ENCODE assay signal across 26 mouse cellular contexts in the genomic region with DNA sequence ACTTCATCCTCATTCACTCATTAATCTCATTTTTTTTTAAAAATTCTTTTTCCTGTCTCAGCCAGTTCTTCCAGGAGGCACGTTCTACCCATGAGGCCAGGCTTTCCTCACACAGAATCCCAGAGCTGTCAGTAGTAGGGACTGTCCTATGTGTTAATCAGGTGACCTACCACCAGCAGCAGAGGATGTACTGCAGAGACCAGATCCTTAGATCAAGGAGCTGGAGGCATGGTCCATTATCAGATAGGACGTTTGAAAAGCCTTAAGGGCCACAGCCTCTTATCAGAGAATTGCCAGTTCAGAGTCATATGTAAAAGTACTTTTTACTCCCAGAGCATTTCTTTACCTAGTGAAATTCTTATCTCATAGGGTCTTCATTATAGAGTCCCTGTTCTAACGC. TPM values are rescaled to one million over a fixed set of nuclear protein-coding genes. Genes with fewer than 3 reads are reported as not detected.
DNase-seq lines count a peak whose midpoint lies in the region; ATAC-seq lines count a peak whose summit lies in the region.
"Had no signal": no experiment of that assay in that cellular context is flagged by ENCODE, and none has a peak within 500 bp of the region (broad histone marks: within the 10 kb centered on the region; RNA-seq: fewer than 3 reads in every experiment).

No protein-coding gene starts in this region.

- WGBS in liver, embryonic 11.5 days, result 54% methylated on average over 3 of the region's 3 CpGs
- WGBS in liver, embryonic 13.5 days (ENCODE audit: insufficient replicate concordance), result 44% methylated on average over 3 of the region's 3 CpGs
- 34% methylated on average over 3 of the region's 3 CpGs for WGBS in liver, embryonic 16.5 days (ENCODE audit: insufficient replicate concordance)

- H3K9ac ChIP-seq in liver, embryonic 11.5 days (ENCODE audit: low read depth, low read length), result no peak overlapping the region
- no peak overlapping the region for H3K9ac ChIP-seq in liver, embryonic 13.5 days
- no peak overlapping the region for H3K9ac ChIP-seq in liver, embryonic 16.5 days (ENCODE audit: low read depth, low read length)
- H3K9ac ChIP-seq: embryonic facial prominence, embryonic 13.5 days; forebrain, embryonic 12.5 days; forebrain, embryonic 15.5 days; hindbrain, embryonic 12.5 days; hindbrain, embryonic 15.5 days had no signal

- no peak overlapping the region for H3K4me3 ChIP-seq in liver, embryonic 11.5 days (ENCODE audit: low read depth, low read length)
- H3K4me3 ChIP-seq in liver, embryonic 13.5 days (replicated peaks), result no peak overlapping the region
- H3K4me3 ChIP-seq in liver, embryonic 16.5 days (ENCODE audit: low read depth, low read length), result no peak overlapping the region
- H3K4me3 ChIP-seq: embryonic facial prominence, embryonic 10.5 days; embryonic facial prominence, embryonic 13.5 days; erythroblast, embryonic 14.5 days; forebrain, embryonic 12.5 days; forebrain, embryonic 15.5 days; hindbrain, embryonic 12.5 days; hindbrain, embryonic 15.5 days had no signal

- no peak overlapping the region for H3K4me2 ChIP-seq in liver, embryonic 11.5 days
- no peak overlapping the region for H3K4me2 ChIP-seq in liver, embryonic 13.5 days
- H3K4me2 ChIP-seq in liver, embryonic 16.5 days (ENCODE audit: low read depth, low read length), result no peak overlapping the region
- H3K4me2 ChIP-seq: embryonic facial prominence, embryonic 13.5 days; forebrain, embryonic 12.5 days; forebrain, embryonic 15.5 days; heart, embryonic 11.5 days; hindbrain, embryonic 12.5 days; hindbrain, embryonic 15.5 days had no signal

- no peaks in the 10 kb centered on the region for H3K9me3 ChIP-seq in liver, embryonic 11.5 days (ENCODE audit: control insufficient read depth, low read length)
- no peaks in the 10 kb centered on the region for H3K9me3 ChIP-seq in liver, embryonic 13.5 days (replicated peaks)
- no peaks in the 10 kb centered on the region for H3K9me3 ChIP-seq in liver, embryonic 16.5 days (replicated peaks; ENCODE audit: control insufficient read depth, low read length)
- H3K9me3 ChIP-seq: embryonic facial prominence, embryonic 10.5 days; embryonic facial prominence, embryonic 13.5 days; forebrain, embryonic 12.5 days; forebrain, embryonic 15.5 days; hindbrain, embryonic 12.5 days; hindbrain, embryonic 15.5 days had no signal

- DNase-seq in liver, embryonic 11.5 days (ENCODE audit: low spot score), result no peak
- DNase-seq in liver, result no peak
- no peak for DNase-seq in liver, embryonic 13.5 days
- DNase-seq in adrenal gland, postnatal 10 days, result no peak
- DNase-seq in lung, postnatal 10 days, result no peak
- DNase-seq: adrenal gland, adult 8-10 months; adrenal gland, postnatal 36 days; cerebellum, adult 11 months; cerebellum, adult 2 months; cerebellum, postnatal 10 days; cerebellum, postnatal 36 days; embryo, embryonic 11 days; gastrocnemius, postnatal 10 days; gastrocnemius, postnatal 36 days; heart, adult 11 months had no signal

- no peaks in the 10 kb centered on the region for H3K27me3 ChIP-seq in liver, embryonic 11.5 days (replicated peaks; ENCODE audit: control insufficient read depth, insufficient read depth, low read length)
- H3K27me3 ChIP-seq in liver, embryonic 13.5 days, result no peaks in the 10 kb centered on the region
- H3K27me3 ChIP-seq in liver, embryonic 16.5 days (ENCODE audit: control insufficient read depth, insufficient read depth, low read depth, low read length), result no peaks in the 10 kb centered on the region
- H3K27me3 ChIP-seq: embryonic facial prominence, embryonic 13.5 days; forebrain, embryonic 12.5 days; forebrain, embryonic 15.5 days; hindbrain, embryonic 12.5 days; hindbrain, embryonic 15.5 days had no signal

- 0 out of 2 replicates have a peak, but pooled peaks have one; percentile 42 for ATAC-seq in liver, embryonic 11.5 days (replicated peaks; ENCODE audit: low FRiP score)
- ATAC-seq in liver, embryonic 13.5 days (ENCODE audit: low read depth), result peak; percentile 47; the same call in 1 of the 2 replicates
- peak; percentile 57; the same call in 1 of the 2 replicates for ATAC-seq in liver, embryonic 16.5 days (ENCODE audit: low read depth)
- no peak for ATAC-seq in activated CD4-positive, CD25-positive, alpha-beta regulatory T cell, adult 4 months
- ATAC-seq: forebrain, embryonic 15.5 days had no signal

- H3K4me1 ChIP-seq in liver, embryonic 11.5 days (replicated peaks; ENCODE audit: control insufficient read depth, insufficient read depth, low read length), result peaks cover 4% of the 10 kb centered on the region
- peaks cover 46% of the 10 kb centered on the region for H3K4me1 ChIP-seq in liver, embryonic 13.5 days (replicated peaks)
- peaks cover 14% of the 10 kb centered on the region for H3K4me1 ChIP-seq in liver, embryonic 16.5 days (ENCODE audit: control insufficient read depth, low read depth, low read length)
- H3K4me1 ChIP-seq: embryonic facial prominence, embryonic 10.5 days; embryonic facial prominence, embryonic 13.5 days; forebrain, embryonic 12.5 days; forebrain, embryonic 15.5 days; hindbrain, embryonic 12.5 days; hindbrain, embryonic 15.5 days had no signal

- H3K27ac ChIP-seq in liver, embryonic 11.5 days (ENCODE audit: low read depth, low read length), result no peak overlapping the region
- H3K27ac ChIP-seq in liver, embryonic 13.5 days, result peak overlapping the region; percentile 34; the same call in 1 of the 2 replicates
- H3K27ac ChIP-seq in liver, embryonic 16.5 days (ENCODE audit: low read length), result no peak overlapping the region
- H3K27ac ChIP-seq: embryonic facial prominence, embryonic 10.5 days; embryonic facial prominence, embryonic 13.5 days; forebrain, embryonic 12.5 days; forebrain, embryonic 15.5 days; hindbrain, embryonic 12.5 days; hindbrain, embryonic 15.5 days had no signal

- peaks cover 13% of the 10 kb centered on the region for H3K36me3 ChIP-seq in liver, embryonic 11.5 days (ENCODE audit: control insufficient read depth, insufficient read depth, low read length)
- peaks cover 88% of the 10 kb centered on the region for H3K36me3 ChIP-seq in liver, embryonic 13.5 days
- peaks cover 42% of the 10 kb centered on the region for H3K36me3 ChIP-seq in liver, embryonic 16.5 days (ENCODE audit: control insufficient read depth, insufficient read depth)

RNA-seq across cellular contexts. Expression of a gene that starts 14.7 kb away (rescaled TPM):
- 90.3 and 107 TPM in 2 replicates for polyA plus RNA-seq in liver, embryonic 11.5 days (2014; fragmentation: Nextera tagmentation; extraction: Ambion mirVana)
- polyA plus RNA-seq in liver, embryonic 13.5 days (2015; fragmentation: Nextera tagmentation; extraction: Ambion mirVana), result 81.6 and 90.8 TPM in 2 replicates
- 47.7 and 57.1 TPM in 2 replicates for polyA plus RNA-seq in liver, embryonic 16.5 days (2015; fragmentation: Nextera tagmentation; extraction: Ambion mirVana)
- total RNA-seq in adrenal gland, postnatal 10 days (2021), result 100 to 1,000 TPM in 1 of 2 experiments, 10 to 100 TPM in 1; 86.9 to 103 TPM
- polyA plus RNA-seq in activated CD4-positive, CD25-positive, alpha-beta regulatory T cell, adult 4 months (2017; shearing (Covaris generic)), result 100 to 1,000 TPM in 1 of 2 experiments, 10 to 100 TPM in 1; 76.4 to 122 TPM

RNA-seq across cellular contexts. Expression of a gene that starts 16.8 kb away (rescaled TPM):
- polyA plus RNA-seq in liver, embryonic 11.5 days (2014; fragmentation: Nextera tagmentation; extraction: Ambion mirVana), result 401 and 406 TPM in 2 replicates
- 174 and 196 TPM in 2 replicates for polyA plus RNA-seq in liver, embryonic 13.5 days (2015; fragmentation: Nextera tagmentation; extraction: Ambion mirVana)
- polyA plus RNA-seq in liver, embryonic 16.5 days (2015; fragmentation: Nextera tagmentation; extraction: Ambion mirVana), result 149 and 179 TPM in 2 replicates
- total RNA-seq in adrenal gland, postnatal 10 days (2021), result 10 to 100 TPM; 52.0 to 52.6 TPM
- polyA plus RNA-seq in activated CD4-positive, CD25-positive, alpha-beta regulatory T cell, adult 4 months (2017; shearing (Covaris generic)), result not detected

RNA-seq across cellular contexts. Expression of a gene that starts 54.4 kb away (rescaled TPM):
- polyA plus RNA-seq in liver, embryonic 11.5 days (2014; fragmentation: Nextera tagmentation; extraction: Ambion mirVana), result 25.3 and 39.9 TPM in 2 replicates
- polyA plus RNA-seq in liver, embryonic 13.5 days (2015; fragmentation: Nextera tagmentation; extraction: Ambion mirVana), result 18.5 and 19.2 TPM in 2 replicates
- polyA plus RNA-seq in liver, embryonic 16.5 days (2015; fragmentation: Nextera tagmentation; extraction: Ambion mirVana), result 25.8 and 32.2 TPM in 2 replicates
- total RNA-seq in adrenal gland, postnatal 10 days (2021), result 10 to 100 TPM; 74.3 to 74.8 TPM
- polyA plus RNA-seq in activated CD4-positive, CD25-positive, alpha-beta regulatory T cell, adult 4 months (2017; shearing (Covaris generic)), result 1 to 10 TPM; 1.6 to 1.9 TPM
- total RNA-seq: hematopoietic stem cell, adult 5-6 weeks had no signal

Comparison
In these comparisons a context has a peak if more than half of its experiments do, and no peak if none do; other contexts are left out.
1. RNA of a gene that starts 16.8 kb away (polyA plus RNA-seq): 401 to 406 TPM in liver, embryonic 11.5 days, 174 to 196 TPM in liver, embryonic 13.5 days and 149 to 179 TPM in liver, embryonic 16.5 days; not detected in activated CD4-positive, CD25-positive, alpha-beta regulatory T cell, adult 4 months; every median in the first group is over 100 times any median in the second.